Mouse (Mus musculus): Measurements from ENCODE around the gene Fbxo28. TPM values are rescaled to one million over a fixed set of nuclear protein-coding genes. Genes with fewer than 3 reads are reported as not detected.

Fbxo28 gene
- polyA plus RNA-seq, 1 experiment from 2014 or later = 18.3 TPM

DNA sequence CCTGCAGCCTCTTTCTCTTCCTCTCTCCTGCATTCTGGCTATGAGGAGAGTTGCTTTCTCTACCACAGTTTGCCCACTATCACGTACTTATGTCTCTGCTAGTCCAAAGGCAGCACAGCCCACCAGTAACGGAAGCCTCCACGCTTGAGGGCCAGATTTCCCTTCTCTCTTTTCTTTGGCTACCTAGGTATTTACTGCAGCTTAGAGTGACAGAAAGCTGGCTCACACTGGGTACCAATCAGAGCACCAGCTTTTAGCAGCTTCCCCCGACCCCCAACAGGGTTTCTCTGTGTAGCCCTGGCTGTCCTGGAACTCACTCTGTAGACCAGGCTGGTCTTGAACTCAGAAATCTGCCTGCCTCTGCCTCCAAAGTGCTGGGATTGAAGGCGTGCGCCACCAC, 36.1 kb upstream of the Fbxo28 start:
- H3K27me3 ChIP-seq (ENCODE audit: control insufficient read depth, insufficient read depth, low read length) = no peaks in the 10 kb centered on the region
- no peak overlapping the region for H3K4me3 ChIP-seq (ENCODE audit: low read depth, low read length)
- no peak overlapping the region for H3K27ac ChIP-seq (ENCODE audit: low read depth, low read length)
- H3K36me3 ChIP-seq (ENCODE audit: control insufficient read depth, insufficient read depth, low read length) = no peaks in the 10 kb centered on the region
- H3K9me3 ChIP-seq (replicated peaks; ENCODE audit: control insufficient read depth, low read length) = no peaks in the 10 kb centered on the region
- no peak overlapping the region for H3K9ac ChIP-seq (ENCODE audit: low read depth, low read length)
- no peak overlapping the region for H3K4me2 ChIP-seq
- no peak for ATAC-seq (replicated peaks; ENCODE audit: insufficient number of reproducible peaks, low FRiP score, low TSS enrichment)
- no peaks in the 10 kb centered on the region for H3K4me1 ChIP-seq (ENCODE audit: control insufficient read depth, insufficient read depth, low read length)
- WGBS (ENCODE audit: insufficient replicate concordance) = 83% methylated on average over 6 of the region's 6 CpGs

DNA sequence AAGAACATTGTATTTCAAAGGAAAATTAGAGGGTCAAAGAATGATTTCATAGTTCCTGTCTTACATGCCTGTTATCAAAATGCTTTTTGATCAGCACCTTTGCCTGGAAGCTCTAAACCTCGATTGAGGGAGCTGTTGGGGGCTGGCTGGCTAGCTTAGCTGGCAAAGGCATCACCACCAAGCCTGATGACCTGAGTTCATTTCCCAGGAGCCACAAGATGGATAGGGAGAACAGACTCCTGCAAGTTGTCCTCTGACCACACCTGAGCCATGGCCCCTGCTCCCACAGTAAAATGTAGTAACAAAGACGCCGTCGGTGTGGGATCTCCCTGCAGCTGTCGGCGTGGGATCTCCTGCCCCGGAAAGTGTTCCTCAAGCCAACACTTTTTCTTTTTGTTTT, 35.4 kb upstream of the Fbxo28 start:
- no peak for ATAC-seq (replicated peaks; ENCODE audit: insufficient number of reproducible peaks, low FRiP score, low TSS enrichment)
- H3K36me3 ChIP-seq (ENCODE audit: control insufficient read depth, insufficient read depth, low read length) = no peaks in the 10 kb centered on the region
- no peak overlapping the region for H3K4me2 ChIP-seq
- 88% methylated on average over 7 of the region's 7 CpGs for WGBS (ENCODE audit: insufficient replicate concordance)
- no peak overlapping the region for H3K4me3 ChIP-seq (ENCODE audit: low read depth, low read length)
- no peak overlapping the region for H3K27ac ChIP-seq (ENCODE audit: low read depth, low read length)
- H3K9me3 ChIP-seq (replicated peaks; ENCODE audit: control insufficient read depth, low read length) = no peaks in the 10 kb centered on the region
- H3K9ac ChIP-seq (ENCODE audit: low read depth, low read length) = no peak overlapping the region
- H3K4me1 ChIP-seq (ENCODE audit: control insufficient read depth, insufficient read depth, low read length) = no peaks in the 10 kb centered on the region
- no peaks in the 10 kb centered on the region for H3K27me3 ChIP-seq (ENCODE audit: control insufficient read depth, insufficient read depth, low read length)

DNA sequence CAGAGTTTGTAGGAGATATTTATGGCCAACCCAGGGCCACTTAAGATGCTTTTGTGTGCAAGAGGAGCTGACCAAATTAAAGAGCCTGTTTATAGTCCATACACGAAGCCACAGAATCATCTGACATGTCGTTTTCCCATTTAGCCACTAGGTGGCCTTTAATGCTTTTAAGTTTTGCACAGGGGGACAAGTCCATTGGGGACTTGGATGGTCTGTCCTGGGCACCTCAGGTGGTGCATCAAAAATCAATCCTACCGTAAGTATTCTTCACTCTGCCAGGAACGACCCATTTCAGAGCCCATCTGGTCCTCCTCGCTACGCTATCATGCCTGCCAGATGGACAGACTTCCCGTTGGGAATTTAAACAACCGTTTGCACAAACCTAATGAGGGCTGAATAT, 34.8 kb upstream of the Fbxo28 start:
- ATAC-seq (replicated peaks; ENCODE audit: insufficient number of reproducible peaks, low FRiP score, low TSS enrichment) = no peak
- Histone ChIP-seq H3K36me3 (ENCODE audit: control insufficient read depth, insufficient read depth, low read length) (no peaks in the 10 kb centered on the region), H3K27ac (ENCODE audit: low read depth, low read length) (no peak overlapping the region), H3K4me2 (no peak overlapping the region), H3K9ac (ENCODE audit: low read depth, low read length) (no peak overlapping the region), H3K4me3 (ENCODE audit: low read depth, low read length) (no peak overlapping the region), H3K27me3 (ENCODE audit: control insufficient read depth, insufficient read depth, low read length) (no peaks in the 10 kb centered on the region), H3K9me3 (replicated peaks; ENCODE audit: control insufficient read depth, low read length) (no peaks in the 10 kb centered on the region), H3K4me1 (ENCODE audit: control insufficient read depth, insufficient read depth, low read length) (no peaks in the 10 kb centered on the region)
- 35% methylated on average over 8 of the region's 8 CpGs for WGBS (ENCODE audit: insufficient replicate concordance)

- 55% methylated on average over 8 of the region's 8 CpGs for WGBS (ENCODE audit: insufficient replicate concordance)
- H3K27me3 ChIP-seq (ENCODE audit: control insufficient read depth, insufficient read depth, low read length) = no peaks in the 10 kb centered on the region
Measured at GRCm38 (mm10) chr1:182371891-182372290, 30.5 kb upstream of the Fbxo28 start.

DNA sequence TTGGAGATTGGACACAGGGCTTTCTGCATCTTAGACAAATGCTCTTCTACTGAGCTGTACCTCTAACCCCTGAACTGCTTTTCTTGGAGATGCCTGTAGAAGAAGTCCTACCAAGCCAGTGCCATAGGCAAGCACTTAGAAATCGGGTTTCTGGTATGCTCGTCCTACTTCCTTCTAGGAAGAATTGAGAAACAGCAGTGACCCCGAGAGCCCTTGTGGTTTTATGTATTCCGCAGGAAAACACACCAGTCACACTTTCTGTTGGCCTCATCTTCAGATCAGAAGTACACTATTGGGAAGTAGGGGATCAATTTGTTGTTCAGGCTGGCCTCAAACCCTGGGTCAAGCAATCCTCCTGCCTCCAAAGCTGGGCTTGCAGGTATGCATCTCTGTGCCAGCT, 28.0 kb upstream of the Fbxo28 start:
- H3K27me3 ChIP-seq (ENCODE audit: control insufficient read depth, insufficient read depth, low read length) = no peaks in the 10 kb centered on the region
- no peak overlapping the region for H3K4me3 ChIP-seq (ENCODE audit: low read depth, low read length)
- no peak overlapping the region for H3K4me2 ChIP-seq
- WGBS (ENCODE audit: insufficient replicate concordance) = 77% methylated on average over 4 of the region's 4 CpGs
- ATAC-seq (replicated peaks; ENCODE audit: insufficient number of reproducible peaks, low FRiP score, low TSS enrichment) = no peak
- H3K9ac ChIP-seq (ENCODE audit: low read depth, low read length) = no peak overlapping the region
- H3K27ac ChIP-seq (ENCODE audit: low read depth, low read length) = no peak overlapping the region
- no peaks in the 10 kb centered on the region for H3K36me3 ChIP-seq (ENCODE audit: control insufficient read depth, insufficient read depth, low read length)
- no peaks in the 10 kb centered on the region for H3K9me3 ChIP-seq (replicated peaks; ENCODE audit: control insufficient read depth, low read length)
- no peaks in the 10 kb centered on the region for H3K4me1 ChIP-seq (ENCODE audit: control insufficient read depth, insufficient read depth, low read length)

More at GRCm38 (mm10) chr1:182371891-182372290, 30.5 kb upstream of the Fbxo28 start:
- Histone ChIP-seq H3K27ac (ENCODE audit: low read depth, low read length) (no peak overlapping the region), H3K36me3 (ENCODE audit: control insufficient read depth, insufficient read depth, low read length) (no peaks in the 10 kb centered on the region), H3K9ac (ENCODE audit: low read depth, low read length) (no peak overlapping the region), H3K4me3 (ENCODE audit: low read depth, low read length) (no peak overlapping the region), H3K4me2 (no peak overlapping the region), H3K4me1 (ENCODE audit: control insufficient read depth, insufficient read depth, low read length) (no peaks in the 10 kb centered on the region), H3K9me3 (replicated peaks; ENCODE audit: control insufficient read depth, low read length) (no peaks in the 10 kb centered on the region)
- ATAC-seq (replicated peaks; ENCODE audit: insufficient number of reproducible peaks, low FRiP score, low TSS enrichment) = no peak

GRCm38 (mm10) chr1:182368782-182369181, 27.4 kb upstream of the Fbxo28 start:
- no peaks in the 10 kb centered on the region for H3K36me3 ChIP-seq (ENCODE audit: control insufficient read depth, insufficient read depth, low read length)
- H3K4me2 ChIP-seq = no peak overlapping the region
- no peak overlapping the region for H3K4me3 ChIP-seq (ENCODE audit: low read depth, low read length)
- no peaks in the 10 kb centered on the region for H3K9me3 ChIP-seq (replicated peaks; ENCODE audit: control insufficient read depth, low read length)
- H3K27me3 ChIP-seq (ENCODE audit: control insufficient read depth, insufficient read depth, low read length) = no peaks in the 10 kb centered on the region
- no peaks in the 10 kb centered on the region for H3K4me1 ChIP-seq (ENCODE audit: control insufficient read depth, insufficient read depth, low read length)
- H3K27ac ChIP-seq (ENCODE audit: low read depth, low read length) = no peak overlapping the region
- no peak for ATAC-seq (replicated peaks; ENCODE audit: insufficient number of reproducible peaks, low FRiP score, low TSS enrichment)
- H3K9ac ChIP-seq (ENCODE audit: low read depth, low read length) = no peak overlapping the region
- WGBS (ENCODE audit: insufficient replicate concordance) = 65% methylated on average over 8 of the region's 8 CpGs

DNA sequence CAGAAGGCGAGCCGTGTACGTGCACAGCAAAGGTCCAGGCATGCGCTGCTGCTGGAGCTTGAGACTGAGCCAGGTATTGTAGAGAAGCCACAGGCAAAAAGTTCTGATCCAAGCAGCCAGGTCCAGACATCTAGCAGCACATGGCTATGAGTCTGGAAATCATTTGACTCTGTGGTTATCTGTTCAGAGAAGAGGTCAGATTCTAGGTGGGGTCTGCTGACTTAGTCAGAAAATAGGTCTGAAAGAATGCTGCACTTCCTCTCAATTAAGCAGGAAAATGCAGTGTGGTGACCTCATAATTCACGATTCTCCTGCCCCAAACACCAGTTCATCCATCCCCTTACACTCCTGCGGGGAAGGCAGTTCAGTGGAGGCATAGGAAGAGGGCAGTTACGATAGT, 26.9 kb upstream of the Fbxo28 start:
- Histone ChIP-seq H3K4me1 (ENCODE audit: control insufficient read depth, insufficient read depth, low read length) (no peaks in the 10 kb centered on the region), H3K27me3 (ENCODE audit: control insufficient read depth, insufficient read depth, low read length) (no peaks in the 10 kb centered on the region), H3K4me3 (ENCODE audit: low read depth, low read length) (no peak overlapping the region), H3K9ac (ENCODE audit: low read depth, low read length) (no peak overlapping the region), H3K27ac (ENCODE audit: low read depth, low read length) (no peak overlapping the region), H3K9me3 (replicated peaks; ENCODE audit: control insufficient read depth, low read length) (no peaks in the 10 kb centered on the region), H3K4me2 (no peak overlapping the region), H3K36me3 (ENCODE audit: control insufficient read depth, insufficient read depth, low read length) (no peaks in the 10 kb centered on the region)
- no peak for ATAC-seq (replicated peaks; ENCODE audit: insufficient number of reproducible peaks, low FRiP score, low TSS enrichment)
- 77% methylated on average over 7 of the region's 7 CpGs for WGBS (ENCODE audit: insufficient replicate concordance)

DNA sequence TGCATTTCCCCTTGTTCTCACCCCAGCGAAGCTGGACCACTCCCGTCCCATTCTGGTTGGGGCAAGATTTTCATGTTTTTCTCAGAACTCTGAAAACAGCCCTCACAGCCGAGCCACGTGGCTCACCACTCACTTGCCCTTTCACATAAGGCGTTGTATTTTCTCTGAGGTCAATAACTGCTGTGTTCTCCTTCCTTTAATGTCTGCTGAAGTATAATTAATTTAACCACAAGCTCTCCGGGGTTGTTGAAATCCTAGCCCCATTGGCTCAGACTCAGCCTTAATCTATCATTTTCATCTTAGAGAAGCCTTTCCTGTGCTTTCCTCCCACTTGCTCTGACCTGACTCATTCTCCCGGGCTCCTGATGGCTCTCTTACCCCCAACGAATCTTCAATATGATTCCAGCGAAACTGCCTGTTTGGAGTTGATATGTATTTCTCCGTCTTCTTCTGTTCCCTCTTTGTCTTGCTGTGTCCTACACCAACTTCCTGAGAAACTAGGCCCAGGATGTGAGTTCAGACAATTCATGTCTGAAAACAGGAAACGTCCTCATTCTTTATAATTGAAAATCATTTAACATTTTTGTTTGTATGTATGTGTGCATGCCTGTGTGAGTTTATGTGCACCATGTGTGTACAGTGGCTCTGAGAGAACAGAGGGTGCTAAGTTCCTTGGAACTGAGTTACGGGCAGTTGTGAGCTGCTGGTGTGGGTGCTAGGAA, 22.4 kb upstream of the Fbxo28 start:
- Histone ChIP-seq H3K4me3 (ENCODE audit: low read depth, low read length) (no peak overlapping the region), H3K4me1 (ENCODE audit: control insufficient read depth, insufficient read depth, low read length) (no peaks in the 10 kb centered on the region), H3K9ac (ENCODE audit: low read depth, low read length) (no peak overlapping the region), H3K4me2 (no peak overlapping the region), H3K27me3 (ENCODE audit: control insufficient read depth, insufficient read depth, low read length) (no peaks in the 10 kb centered on the region), H3K27ac (ENCODE audit: low read depth, low read length) (no peak overlapping the region), H3K9me3 (replicated peaks; ENCODE audit: control insufficient read depth, low read length) (no peaks in the 10 kb centered on the region), H3K36me3 (ENCODE audit: control insufficient read depth, insufficient read depth, low read length) (no peaks in the 10 kb centered on the region)
- 72% methylated on average over 12 of the region's 12 CpGs for WGBS (ENCODE audit: insufficient replicate concordance)
- no peak for ATAC-seq (replicated peaks; ENCODE audit: insufficient number of reproducible peaks, low FRiP score, low TSS enrichment)

- WGBS (ENCODE audit: insufficient replicate concordance) = 84% methylated on average over 5 of the region's 5 CpGs
- H3K4me3 ChIP-seq (ENCODE audit: low read depth, low read length) = no peak overlapping the region
- H3K36me3 ChIP-seq (ENCODE audit: control insufficient read depth, insufficient read depth, low read length) = no peaks in the 10 kb centered on the region
- H3K9me3 ChIP-seq (replicated peaks; ENCODE audit: control insufficient read depth, low read length) = no peaks in the 10 kb centered on the region
- no peak overlapping the region for H3K27ac ChIP-seq (ENCODE audit: low read depth, low read length)
- no peak for ATAC-seq (replicated peaks; ENCODE audit: insufficient number of reproducible peaks, low FRiP score, low TSS enrichment)
- H3K4me1 ChIP-seq (ENCODE audit: control insufficient read depth, insufficient read depth, low read length) = no peaks in the 10 kb centered on the region; the same call in 1 of the 2 replicates
- no peak overlapping the region for H3K9ac ChIP-seq (ENCODE audit: low read depth, low read length)
- H3K4me2 ChIP-seq = no peak overlapping the region
- no peaks in the 10 kb centered on the region for H3K27me3 ChIP-seq (ENCODE audit: control insufficient read depth, insufficient read depth, low read length)
Measured at GRCm38 (mm10) chr1:182362703-182363102, 21.3 kb upstream of the Fbxo28 start.
